Mouse (Mus musculus) gastrocnemius, adult 8-10 months (tissue): ENCODE measurements around the gene Lgi4. TPM values are rescaled to one million over a fixed set of nuclear protein-coding genes. Genes with fewer than 3 reads are reported as not detected.

Experiments used
- DNase-seq, 2 experiments: peaks; one replicate each; pipeline ENCODE4 v3.0.0; 2022; ENCODE audit warnings: low spot score in 2 of 2
- total RNA-seq, 4 experiments: library from RNA; stranded (reverse); gene quantifications; 2 replicates each; pipeline ENCODE4 v1.2.4; 2022

Gene Lgi4
- total RNA-seq, 4 experiments from 2014 or later, result 1.4 to 3.5 (median 2.3) TPM

DNA sequence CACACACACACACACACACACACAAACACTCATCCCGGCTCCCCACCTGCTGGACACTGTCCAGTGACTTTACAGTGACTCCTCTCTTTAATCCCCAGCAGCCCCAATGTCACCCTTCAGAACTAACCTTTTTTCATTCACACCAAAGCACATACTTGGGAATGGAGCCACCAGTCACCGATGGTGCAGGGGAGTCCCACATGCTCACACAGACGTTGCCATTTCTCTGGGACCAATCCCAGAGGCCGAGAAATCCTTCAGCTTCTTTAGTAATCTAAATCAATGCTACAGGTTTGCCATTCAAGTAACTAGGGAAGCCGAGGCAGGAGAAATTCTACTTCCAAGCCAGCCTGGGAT is 15.5 kb downstream of the Lgi4 start:
- DNase-seq, result no peak

DNA sequence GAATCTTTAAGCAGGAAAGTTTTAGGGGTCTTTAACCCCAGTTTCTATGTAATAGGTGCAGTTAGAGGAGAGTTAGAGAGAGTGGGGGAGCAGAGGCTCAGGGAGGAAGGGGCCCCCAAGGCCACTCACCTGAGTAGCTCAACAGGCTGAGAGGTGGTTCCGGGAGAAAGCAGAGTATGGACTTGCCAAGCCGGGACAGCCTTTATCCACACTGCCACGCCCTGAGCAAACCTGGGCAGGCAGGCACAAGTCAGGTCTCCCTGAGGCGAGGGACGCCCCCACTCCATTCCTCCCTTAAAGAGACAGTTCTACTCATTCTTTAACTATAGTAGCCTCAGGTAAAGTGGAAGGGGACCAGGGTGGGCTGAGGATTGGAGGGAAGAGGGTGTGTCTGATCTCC is 17.4 kb downstream of the Lgi4 start, which contains the start of gene Fxyd3:
TSS of gene Fxyd3 (minus strand) at position 213 of the 400 bp plus-strand sequence.
- DNase-seq, result no peak

DNA sequence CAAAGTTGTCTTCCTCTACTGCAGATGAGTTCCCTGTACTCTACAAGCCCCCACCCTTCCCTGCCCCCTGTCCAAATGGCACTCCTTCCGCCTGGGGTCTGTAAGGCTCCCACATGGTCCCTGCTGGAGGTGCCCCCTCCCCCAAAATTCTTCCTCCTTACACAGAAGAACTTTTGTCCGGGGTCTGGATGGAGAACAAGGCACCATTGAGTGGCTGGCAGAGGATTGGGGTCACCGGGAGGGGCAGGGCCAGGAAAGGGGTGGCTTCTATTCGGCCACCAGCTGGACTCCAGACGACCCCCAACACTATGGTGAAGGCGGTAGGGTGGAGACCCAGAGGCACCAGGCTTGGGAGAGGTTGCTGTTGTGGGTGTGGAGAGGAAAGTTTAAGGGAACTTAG is 18.3 kb downstream of the Lgi4 start:
- no peak for DNase-seq

DNA sequence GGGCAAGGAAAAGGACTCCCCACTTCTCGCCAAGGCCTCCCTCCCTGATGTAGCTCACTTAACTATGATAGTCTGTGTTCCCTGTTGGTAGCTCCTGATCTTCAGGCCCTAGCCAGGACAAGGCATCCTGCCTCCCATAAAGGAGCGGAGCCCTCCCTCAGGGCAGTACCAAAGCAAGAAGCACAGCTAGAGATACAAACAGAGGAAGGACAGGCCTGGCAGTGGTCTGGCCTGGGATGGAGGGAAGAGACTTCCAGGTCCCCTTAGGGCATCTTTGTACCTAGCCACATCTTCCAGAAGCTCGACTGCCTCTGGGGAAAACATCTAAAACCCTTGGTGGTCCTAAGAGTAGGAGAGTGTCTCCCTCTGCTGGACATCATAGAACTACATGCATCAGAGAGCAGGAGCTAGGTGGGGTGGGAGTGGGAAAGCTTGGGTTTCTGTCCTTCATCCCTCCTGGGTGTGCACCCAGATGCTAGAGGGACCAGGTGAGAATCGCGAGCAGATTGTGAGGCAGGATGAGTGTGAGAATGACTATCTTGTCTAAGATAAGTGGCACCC is 18.8 kb downstream of the Lgi4 start:
- DNase-seq, result no peak

DNA sequence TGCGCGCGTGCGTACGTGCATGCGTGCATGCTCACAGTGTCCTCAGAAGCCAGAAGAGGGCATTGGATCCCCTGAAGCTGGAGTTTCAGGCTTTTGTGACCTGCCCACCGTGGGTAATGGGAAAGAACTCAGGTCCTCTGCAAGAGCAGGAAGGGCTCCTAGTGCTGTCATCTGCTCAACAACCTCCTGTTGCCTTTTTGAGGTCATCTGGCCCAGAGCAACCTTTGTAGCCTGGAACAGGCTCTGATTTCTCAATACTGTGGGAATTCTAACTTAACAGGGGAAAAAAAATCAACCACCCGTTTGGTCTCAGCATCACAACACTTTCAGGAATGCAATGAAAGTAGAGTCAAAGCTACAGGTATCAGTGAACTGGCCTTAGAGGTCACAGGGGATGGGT is 20.5 kb downstream of the Lgi4 start:
- DNase-seq, result no peak

DNA sequence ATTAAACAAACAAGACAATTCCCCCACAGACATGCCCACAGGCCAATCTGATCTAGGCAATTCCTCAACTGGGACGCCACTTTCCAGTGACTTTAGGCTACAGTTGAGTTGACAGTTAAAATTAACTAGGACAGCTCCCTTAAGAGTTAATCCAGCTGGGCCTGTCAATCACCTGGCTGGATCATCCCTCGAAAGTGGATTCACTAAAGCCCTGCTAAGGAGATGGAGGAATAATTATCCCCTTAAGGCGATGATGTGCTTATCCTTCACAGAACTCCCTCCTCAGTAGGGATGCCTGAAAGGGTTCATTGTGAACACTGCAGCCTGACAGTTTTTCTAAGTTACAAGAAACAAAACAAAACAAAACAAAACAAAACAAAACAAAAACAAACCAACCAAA is 21.5 kb downstream of the Lgi4 start:
- DNase-seq, result no peak

DNA sequence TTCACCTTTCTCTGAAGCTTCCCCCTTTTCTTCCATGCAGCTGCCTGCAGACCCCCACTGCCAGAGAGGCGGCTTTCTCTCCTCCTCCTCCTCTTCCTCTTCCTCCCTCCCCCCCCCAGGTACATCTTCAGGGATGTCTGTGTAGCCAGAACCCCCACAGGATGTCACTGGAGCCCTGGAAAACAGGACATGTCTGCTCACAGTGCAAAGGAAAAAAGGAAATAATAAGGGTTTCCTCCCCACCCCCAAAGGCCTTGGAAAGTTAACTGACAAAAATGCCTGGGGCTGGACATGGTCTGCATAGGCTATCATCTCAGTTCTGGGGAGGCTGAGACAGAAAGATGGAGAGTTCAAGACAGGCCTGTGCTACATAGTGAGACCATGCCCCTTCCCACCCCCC is 22.0 kb downstream of the Lgi4 start:
- no peak for DNase-seq

DNA sequence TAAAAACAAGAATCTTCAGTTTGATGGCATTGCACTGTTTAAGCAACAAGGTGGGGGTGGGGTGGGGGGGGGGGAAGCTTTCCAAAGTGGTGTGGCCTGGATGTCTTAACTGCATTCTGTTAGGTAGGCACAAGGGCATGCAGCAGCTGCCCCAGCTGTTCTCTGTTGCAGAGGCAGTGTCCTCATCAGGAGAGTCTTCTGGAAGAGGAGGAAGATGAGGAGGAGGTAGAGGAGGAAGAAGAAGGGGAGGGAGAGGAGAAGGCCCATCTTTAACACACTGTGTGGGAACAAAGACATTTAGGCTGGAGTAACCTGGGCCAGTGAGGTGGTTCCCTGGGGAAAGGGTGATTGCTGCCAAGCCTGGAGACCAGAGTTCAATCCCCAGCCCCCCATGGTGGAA is 23.0 kb downstream of the Lgi4 start:
- no peak for DNase-seq

DNA sequence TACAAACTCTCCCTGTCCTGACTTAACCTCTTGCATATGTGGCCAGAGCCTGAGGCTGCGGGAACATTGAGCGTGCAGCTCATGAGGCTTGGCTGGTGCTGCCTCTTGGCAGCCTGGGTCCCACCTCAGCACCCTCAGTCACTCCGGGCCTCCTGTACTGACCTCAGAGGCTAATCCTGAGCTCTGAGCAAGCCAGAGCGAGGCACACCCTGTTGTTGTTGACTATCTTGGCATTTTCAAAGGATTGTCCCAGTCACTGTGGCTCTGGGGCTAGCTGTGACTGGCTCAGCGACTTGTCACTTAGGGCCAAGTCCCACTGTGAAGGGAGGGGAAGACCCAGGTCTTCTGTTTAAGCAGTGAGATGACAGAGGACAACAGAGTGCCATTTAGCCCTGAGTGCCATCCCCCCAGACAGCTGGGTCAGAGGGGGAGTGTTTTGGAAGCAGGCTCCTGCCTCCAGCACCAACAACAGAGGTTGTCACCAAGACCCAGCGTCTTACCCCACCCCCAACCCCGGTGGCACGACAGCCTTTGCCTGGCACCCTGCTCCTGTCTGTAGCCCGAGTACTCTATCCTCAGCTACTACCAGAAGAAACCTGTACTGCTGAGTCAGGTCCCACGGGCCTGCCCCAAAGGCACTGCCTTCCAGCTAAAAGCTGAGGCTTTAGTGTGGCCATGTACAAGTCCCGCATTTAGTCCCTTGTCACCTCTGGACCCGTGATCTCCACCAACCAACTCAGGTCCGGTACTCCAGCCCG is 23.9 kb downstream of the Lgi4 start:
- DNase-seq, result peak; percentile 80 to 83

DNA sequence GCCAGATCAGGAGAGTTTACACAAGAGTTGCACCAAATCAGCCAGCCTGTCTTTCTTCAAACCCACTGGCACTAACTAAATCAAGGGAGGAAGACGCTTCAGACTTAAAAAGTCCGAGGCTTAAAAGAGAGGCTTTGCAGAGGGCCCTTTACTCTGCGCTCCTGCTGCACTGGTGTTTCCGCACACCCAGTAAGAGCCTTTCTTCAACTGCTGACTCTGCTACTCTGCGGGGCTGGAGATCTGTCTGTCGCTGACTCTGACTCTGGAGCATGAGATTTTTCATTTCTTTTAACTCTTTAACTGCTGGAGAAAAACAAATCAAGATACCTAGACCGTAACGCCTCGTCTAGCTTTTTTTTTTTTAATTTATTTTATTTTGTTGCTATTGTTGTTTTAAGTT is 25.0 kb downstream of the Lgi4 start:
- DNase-seq, result no peak

DNA sequence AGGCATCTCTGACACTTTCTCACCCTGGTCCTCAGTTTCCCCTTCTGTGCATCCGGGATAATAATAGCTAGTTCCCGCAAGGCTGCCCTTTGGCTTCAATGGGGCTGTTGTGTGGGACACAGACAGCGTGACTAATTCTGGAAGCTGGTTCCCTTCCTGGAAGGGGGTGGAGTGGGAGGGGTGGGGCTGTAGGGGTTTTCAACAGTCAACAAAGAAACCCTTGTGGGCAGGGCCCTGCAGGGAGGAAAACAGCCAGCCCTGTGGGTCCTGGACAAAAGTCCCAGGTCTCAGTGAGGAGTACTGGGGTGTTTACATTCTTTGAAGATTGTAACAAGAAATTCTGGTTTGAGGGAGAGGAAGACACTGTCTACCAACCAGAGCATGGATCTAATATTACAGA is 26.0 kb downstream of the Lgi4 start:
- DNase-seq, result no peak

DNA sequence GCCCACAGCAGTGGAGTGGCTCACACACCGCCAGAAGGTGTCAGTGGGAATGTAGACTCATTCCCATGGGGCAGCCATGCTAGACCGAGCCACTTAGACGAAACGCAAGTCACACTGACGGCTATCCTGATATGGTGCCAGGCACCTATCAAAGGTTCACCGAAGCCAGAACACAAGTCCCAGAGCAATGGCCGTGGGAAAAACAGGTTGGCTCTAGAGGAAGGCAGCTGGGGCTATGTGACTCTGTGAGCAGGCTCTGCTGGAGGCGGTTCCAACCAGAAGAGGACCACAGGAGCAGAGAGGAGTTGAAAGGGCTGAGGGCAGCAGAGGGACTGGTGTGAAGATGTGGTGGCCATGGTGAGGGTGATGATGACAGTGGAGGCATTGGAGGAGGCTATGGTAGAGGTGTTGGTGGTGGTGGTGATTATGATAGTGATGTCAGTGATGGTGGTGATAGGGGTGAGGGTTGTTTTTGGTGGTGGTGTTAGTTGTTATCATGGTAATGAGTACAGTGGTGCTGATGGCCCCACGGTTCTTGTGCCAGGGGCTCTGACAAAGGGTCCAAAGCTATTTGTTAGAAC is 27.1 kb downstream of the Lgi4 start:
- DNase-seq, result no peak

DNA sequence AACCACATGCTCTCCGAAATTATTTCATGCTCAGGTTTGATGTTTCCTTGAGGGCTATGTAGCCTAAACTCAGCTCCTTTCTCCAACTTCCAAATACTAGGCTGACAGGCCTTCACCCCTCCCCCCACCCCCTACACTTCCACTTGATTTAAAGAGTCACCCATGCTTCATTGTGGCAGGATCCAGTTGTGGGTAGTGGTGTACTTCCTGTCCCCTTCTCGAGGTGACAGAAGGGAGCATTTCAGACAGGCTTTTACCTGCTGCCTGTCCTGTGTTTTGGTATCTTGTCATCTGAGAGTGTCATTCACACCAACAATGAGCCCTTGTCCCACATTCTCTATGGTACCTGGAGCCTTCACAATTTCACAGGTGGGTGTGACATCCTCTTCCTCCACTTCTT is 28.1 kb downstream of the Lgi4 start:
- no peak for DNase-seq

DNA sequence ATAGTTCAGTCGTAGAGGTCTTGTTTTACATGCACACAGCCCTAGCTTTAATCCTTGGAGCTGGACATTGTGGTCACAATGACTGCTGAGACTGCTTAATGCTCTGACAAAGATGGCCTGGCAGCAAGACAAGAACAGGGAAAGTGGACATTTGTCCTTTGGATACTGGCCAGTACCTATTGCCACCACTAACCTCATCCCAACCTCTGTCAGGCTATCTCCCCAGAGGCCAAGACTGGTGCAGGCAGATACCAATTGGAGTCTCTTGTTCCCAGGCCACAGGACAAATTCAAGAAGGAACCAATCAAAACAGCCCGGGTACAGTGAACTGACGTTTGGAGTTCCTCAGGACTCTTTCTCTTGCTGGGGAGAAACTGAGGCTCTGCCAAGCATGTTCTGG is 29.1 kb downstream of the Lgi4 start:
- DNase-seq, result no peak

DNA sequence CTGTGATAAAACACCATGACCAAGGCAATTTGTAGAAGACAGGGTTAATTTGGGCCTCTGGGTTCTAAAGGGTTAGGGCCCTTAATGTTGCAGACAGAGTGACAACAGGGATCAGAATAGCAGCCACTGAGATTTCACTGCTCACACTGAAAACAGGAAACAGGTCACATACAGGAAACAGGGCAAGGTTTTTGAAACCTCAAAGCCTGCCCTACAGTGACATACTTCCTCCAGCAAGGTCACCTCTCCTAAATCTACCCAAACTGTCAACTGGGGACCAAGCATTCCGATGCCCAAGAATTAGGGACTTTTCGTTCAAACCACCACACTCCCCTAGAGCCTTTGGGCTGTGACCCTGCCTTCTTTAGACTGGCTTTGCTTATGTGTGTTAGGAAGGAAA is 30.6 kb downstream of the Lgi4 start:
- no peak for DNase-seq

DNA sequence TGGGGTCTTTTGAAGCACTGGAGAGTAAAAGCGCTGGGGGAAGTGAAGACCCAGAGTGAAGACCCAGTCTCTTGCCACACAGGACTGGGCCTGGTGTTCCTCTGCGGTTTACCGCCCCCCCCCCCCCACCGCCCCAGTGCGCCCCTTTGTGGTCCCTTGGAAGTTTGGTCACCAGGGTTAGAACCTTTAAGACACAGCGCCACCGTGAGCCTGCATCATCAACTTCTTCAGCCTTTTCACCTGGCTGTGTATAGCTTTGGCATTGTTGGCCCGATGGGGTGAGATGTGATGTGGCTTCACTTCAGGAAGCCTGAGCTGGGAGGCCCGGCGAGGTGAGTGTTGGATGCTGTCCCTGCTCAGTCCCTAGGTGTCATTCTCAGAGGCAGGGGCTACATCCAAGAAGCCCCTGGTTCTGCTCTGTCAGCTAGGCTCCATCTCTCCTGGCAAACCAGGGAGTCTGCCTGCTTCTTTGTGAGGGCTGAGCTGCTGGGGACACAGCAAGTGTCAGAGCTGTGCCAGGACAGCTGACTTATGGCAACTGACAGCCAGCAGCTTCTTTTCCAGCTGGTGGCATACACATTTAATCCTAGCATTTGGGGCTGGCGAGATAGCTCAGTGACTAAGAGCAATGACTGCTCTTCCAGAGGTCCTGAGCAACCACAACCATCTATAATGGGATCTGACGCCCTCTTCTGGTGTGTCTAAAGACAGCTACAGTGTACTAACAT is 35.8 kb downstream of the Lgi4 start:
- DNase-seq, result no peak

DNA sequence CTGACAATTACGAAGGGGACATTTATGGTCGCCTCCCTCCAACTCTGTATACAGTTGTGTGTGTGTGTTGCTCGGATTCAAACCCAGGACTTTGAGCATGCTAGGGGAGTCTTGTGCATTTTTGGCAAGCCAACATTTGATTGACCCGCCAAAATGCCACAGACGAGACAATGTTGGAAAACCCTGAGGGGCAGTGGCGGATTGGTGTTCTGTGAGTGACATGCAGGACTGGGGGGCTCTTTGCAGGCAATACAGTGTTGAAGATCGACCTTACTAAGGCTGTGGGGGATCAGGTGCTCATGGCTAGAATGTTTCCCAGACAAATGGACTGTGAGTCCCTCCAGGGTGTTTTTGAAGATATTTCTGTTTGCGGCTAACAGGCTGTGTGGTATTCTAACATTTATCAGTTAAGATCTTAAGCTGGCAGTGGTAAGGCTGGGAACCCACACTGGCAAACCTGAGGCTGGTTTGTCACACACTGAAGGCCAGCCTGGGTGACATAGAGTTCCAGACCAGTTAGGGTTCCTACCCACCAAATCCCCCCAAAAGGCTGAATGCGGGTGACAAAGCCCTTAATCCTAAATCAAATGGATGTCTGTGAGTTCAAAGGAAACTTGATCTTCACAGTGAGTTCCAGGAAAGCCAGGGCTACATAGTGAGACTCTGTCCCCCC is 37.9 kb downstream of the Lgi4 start:
- no peak for DNase-seq

DNA sequence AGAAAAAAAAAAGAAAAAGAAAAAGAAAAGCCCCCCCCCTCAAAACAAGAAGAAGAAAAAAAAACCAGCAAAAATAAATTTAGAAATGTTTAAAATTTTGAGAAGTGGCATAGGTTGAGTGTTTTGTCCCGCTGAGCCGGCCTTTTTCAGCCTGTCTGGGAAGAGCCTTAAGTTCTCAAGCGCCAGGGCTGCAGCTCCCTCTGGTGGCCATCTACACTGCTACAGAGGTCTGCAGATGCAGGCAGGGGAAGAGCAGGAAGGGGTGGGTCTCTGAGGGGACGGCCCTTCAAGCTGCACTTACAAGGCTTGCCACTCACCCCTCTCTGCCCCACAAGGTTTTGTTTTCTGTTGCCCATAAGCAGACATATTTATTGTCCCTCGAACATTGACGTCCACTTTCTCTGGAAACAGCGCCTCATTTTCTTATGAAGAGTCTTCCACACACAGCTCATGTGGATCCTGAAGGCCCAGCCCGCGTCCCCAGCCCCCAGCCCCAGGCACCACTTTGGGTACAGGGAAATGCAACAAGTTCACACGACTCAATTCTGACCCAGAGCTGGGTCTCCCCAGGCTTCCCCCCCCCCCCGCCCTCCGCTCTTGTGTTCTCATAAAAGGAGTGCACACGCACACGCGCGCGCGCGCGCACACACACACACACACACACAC is 38.6 kb downstream of the Lgi4 start:
- DNase-seq, result peak; percentile 86 to 89

DNA sequence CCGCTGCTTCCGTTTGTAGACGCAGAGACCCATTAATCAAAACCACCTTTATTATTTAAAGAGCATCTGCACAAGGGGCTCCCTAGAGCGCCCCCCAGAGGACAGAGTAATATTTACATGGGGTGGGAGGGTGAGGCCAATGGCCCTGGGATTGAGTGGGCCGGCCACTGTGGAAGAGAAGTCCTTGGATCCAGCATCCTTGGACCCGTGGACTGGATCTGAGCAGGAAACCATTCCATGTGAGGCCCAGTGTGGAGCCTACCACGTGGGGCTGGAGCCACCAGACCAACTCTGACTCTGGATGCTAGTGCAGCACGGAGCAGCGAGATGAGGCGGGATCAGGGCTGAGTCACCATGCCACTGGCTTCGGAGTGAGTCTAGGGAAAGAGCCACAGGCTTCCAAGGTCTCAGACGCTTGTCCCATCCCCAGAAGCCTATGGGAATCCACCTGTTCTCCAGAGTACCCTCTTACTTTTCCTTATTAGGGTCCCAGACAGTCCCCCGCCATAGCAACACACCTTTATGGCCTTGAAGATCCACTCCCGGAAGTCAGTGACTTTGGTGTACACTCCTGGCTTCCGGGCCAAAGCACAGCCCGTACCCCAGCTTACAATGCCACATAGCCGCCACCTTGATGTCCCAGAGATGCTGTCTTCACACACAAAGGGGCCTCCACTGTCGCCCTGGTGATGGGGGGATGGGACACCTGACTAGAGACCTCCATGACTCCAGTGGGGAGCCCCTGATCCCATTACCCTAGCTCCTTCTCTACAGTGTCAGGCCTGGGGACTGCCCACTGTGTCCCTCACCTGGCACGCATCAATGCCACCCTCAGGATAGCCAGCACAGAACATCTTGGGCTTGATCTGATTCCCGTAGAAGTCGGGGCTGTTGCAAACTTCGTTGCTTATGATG is 39.8 kb downstream of the Lgi4 start:
- DNase-seq, result peak in 1 of 2 experiments; percentile 25

DNA sequence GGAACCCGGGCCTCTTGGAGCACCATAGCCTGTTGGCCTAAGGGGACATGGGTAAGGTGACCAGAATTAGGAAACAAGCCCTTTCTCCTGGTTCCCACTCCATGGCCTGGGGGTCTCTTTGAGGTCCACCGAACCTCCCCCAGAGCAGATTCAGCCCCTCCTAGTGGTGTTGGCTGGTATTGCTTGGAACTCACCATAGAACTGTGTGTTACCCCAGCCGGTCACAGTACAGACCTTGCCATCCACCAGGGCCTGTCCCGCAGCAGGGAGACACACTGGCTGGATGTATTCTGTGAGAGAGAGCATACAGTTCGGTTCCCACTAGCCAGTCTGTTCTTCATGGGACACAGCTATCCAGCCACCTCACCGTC is 40.5 kb downstream of the Lgi4 start:
- no peak for DNase-seq
